Mouse (Mus musculus) right cerebral cortex, adult 18-20 months (tissue): ENCODE results near the gene Id1.
A peak's percentile ranks its signal among the peaks of the same experiment; 100 is the strongest.

Source experiments
- DNase-seq: peaks from one replicate; pipeline ENCODE4 v3.0.0; 2022; ENCODE audit warnings: mixed read lengths

The Id1 gene

DNA sequence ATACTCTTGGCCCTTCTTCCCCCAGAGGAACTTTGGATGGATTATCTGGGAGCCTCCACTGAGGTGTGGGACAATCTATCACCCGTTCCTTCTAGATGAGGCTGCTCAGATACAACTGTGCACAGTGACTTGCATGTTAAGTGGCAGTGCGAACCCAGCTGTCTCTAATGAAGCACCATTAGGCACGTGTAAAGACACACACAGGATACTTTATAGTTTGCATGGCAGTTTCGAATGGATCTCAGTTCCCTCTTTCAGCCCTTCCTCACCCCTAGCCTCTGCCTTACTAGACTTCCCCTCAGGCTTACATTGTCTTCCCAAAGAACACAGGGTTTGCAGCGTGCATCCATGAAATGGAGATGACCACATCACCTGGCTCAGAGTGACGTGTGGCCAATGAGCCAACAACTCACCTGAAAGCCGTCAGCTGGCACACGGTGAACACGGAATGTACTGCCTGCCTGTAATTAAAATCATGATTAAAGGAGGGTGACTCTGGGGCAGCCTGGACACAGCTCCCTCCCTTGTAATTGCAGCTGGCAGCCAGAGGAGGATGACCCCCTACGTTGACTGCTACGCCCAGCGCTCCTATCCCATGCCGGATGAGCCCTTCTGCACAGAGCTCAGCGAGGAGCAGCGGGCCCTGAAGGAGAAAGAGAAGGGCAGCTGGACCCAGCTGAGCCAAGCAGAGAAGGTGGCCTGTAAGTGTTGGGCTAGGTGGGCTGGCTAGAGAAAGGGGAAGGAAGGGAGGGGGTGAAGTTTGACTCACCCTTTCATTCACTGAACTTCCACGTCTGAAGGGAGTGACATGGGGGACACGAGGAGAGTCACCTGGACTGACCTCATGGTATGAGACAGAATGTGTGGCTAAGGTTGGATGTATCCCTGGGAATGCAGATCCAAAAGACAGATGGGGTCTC lies 20.7 kb downstream of the Id1 start:
- no peak for DNase-seq

GRCm38 (mm10) chr2:152757478-152757877 lies 21.4 kb downstream of the Id1 start:
- no peak for DNase-seq

- no peak for DNase-seq
Measured at GRCm38 (mm10) chr2:152758351-152758750, 22.3 kb downstream of the Id1 start.

DNA sequence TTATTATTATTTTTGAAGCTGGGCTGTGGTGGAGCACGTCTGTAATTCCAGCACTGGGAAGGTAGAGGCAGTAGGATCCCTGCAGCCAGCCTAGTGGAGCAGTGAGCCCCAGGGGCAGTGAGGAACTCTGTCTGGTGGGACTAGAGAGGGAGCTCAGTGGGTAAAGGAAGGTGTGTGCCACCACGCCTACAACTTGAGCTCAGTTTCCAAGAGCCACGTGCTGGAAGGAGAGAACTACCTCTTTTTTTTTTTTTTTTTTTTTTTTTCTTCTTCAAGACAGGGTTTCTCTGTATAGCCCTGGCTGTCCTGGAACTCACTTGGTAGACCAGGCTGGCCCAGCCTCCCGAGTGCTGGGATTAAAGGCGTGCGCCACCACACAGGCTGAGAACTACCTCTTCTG lies 27.3 kb downstream of the Id1 start:
- no peak for DNase-seq

- DNase-seq: no peak
Measured at GRCm38 (mm10) chr2:152764172-152765044, 28.4 kb downstream of the Id1 start.

- DNase-seq: no peak
Measured at GRCm38 (mm10) chr2:152765045-152765674, 29.1 kb downstream of the Id1 start.

GRCm38 (mm10) chr2:152766387-152767123 lies 30.5 kb downstream of the Id1 start:
- DNase-seq: peak; percentile 80

GRCm38 (mm10) chr2:152767618-152768271 lies 31.7 kb downstream of the Id1 start:
- DNase-seq: no peak

- DNase-seq: no peak
Measured at GRCm38 (mm10) chr2:152769677-152770076, 33.6 kb downstream of the Id1 start.

DNA sequence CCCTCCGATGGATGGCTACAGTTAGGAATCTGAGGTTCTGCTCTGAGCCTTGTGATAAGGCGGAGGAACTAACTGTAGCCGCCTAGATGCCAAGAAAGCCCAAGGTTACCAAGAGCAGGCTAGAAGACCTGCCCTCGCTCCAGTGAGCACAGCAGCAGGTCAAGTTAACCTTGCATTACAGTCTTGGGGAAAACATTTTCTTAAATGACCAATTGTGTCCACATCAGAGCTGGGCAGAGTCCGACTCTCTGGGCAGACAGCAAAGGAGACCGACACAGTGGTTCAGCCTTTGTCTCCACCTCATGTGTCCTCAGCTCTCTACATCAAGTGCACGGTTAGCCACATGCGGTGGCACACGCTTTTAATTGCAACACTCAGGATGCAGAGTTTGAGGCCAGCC lies 35.5 kb downstream of the Id1 start:
- DNase-seq: no peak

DNA sequence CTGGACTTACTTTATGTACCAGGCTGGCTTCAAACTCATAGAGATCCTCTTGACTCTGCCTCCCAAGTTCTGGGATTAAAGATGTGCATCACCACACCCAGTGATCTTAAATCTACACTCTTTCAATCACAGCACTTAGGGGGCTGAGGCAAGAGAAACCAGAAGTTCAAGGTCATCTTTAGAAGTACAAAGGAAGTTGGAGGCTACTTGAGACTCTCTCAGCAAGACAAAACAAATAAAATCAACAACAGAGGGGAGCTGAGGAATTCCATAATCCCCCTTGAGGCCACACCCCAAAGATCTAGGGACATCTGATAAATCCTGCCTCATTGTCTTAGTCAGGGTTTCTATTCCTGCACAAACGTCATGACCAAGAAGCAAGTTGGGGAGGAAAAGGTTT lies 36.2 kb downstream of the Id1 start:
- no peak for DNase-seq

- no peak for DNase-seq
Measured at GRCm38 (mm10) chr2:152775357-152775756, 39.3 kb downstream of the Id1 start.

DNA sequence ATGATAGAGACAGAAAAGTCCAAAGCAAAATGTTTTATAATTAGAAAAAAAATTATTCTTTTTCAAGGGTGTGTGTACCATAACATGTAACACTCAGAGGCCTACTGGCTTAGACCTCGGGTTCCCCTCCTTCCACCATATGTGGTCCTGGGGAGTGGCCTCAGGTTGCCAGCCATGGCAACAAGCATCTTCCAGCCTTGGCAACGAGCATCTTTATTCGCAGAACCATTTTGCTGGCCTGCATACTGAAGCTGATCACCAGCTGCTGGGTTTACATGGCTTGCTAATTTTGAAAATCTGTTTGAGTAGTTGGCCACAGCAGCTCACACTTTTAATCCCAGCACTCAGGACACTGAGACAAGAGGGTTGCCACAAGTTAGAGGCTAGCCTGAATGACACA lies 40.0 kb downstream of the Id1 start:
- DNase-seq: no peak

- peak; percentile 85 for DNase-seq
Measured at GRCm38 (mm10) chr2:152776435-152776834, 40.4 kb downstream of the Id1 start.

- no peak for DNase-seq
Measured at GRCm38 (mm10) chr2:152777081-152777480, 41.0 kb downstream of the Id1 start.

- DNase-seq: no peak
Measured at GRCm38 (mm10) chr2:152780466-152780865, 44.4 kb downstream of the Id1 start.

DNA sequence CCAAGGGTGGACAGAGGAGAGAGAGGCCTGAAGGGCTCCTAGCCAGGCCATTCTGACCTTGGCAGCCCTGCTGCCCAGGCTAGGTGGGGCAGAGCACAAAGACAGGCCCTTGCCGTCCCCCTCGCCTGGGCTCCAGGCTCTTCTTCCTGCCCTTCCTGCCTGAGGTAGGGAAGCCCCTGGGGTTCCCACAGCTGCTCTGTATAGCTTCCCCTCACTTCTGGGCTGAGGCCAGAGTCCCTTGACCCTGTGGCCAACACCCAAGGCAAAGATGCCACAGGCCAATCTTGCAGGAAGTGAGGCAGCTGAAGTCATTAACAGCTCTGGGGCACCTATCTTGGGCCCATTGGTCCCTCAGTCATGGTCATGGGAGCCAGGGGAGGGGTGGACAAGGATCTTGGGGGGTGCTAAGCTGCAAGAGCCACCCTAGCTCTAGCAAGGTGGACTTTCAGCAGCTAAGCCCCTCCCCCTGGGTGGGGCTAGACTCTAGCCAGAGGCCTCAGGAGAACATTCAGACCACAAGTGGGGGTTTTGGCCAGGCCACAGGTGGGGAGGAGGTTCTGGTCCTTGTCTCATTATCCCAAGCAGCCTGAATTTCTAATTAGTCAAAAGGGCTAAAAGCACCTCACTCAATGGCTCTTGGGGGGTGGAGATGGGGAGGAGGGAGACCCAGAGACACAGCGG lies 45.1 kb downstream of the Id1 start:
- DNase-seq: no peak

DNA sequence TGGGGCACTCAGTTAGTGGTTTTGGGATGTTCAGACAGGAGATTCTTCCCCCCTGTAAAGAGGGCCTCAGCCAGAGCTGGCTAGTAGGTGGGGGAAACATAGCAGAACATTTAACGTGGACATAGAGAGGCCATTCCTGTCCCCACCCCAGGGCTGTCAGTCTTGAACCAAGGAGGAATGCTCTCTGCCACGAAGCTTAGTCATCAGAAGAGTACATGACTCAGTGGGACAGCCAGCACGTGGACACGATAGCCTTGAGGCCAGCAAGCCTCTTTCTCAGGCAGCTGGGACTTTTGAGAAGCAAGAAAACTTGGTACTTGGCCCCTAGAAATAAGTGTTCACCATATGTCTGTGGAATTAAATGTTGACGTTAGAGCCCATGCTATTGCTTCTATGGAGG lies 46.6 kb downstream of the Id1 start:
- no peak for DNase-seq

DNA sequence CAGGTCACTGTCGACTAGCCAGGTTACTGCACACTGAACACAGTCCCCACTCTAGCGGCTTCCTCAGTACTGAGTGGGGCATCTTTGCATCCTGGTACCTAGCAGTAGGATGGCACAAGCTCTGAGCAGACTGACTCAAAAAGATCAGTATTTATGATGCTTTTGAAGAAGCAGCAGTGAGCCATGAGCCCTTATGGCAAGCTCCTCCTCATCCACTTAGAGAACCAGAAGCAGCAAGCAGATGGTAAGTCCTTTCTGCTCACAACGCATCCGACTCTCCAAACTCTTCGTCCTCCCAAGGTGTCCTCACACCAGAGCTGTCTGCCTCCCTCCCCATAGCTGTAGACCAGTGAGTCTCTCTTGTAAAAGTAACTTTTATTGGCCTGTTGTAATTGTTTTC lies 47.2 kb downstream of the Id1 start:
- DNase-seq: no peak

GRCm38 (mm10) chr2:152784640-152785039 lies 48.6 kb downstream of the Id1 start:
- DNase-seq: no peak
